Mouse (Mus musculus): ENCODE measurements around the gene Rxra.

Rxra gene

DNA sequence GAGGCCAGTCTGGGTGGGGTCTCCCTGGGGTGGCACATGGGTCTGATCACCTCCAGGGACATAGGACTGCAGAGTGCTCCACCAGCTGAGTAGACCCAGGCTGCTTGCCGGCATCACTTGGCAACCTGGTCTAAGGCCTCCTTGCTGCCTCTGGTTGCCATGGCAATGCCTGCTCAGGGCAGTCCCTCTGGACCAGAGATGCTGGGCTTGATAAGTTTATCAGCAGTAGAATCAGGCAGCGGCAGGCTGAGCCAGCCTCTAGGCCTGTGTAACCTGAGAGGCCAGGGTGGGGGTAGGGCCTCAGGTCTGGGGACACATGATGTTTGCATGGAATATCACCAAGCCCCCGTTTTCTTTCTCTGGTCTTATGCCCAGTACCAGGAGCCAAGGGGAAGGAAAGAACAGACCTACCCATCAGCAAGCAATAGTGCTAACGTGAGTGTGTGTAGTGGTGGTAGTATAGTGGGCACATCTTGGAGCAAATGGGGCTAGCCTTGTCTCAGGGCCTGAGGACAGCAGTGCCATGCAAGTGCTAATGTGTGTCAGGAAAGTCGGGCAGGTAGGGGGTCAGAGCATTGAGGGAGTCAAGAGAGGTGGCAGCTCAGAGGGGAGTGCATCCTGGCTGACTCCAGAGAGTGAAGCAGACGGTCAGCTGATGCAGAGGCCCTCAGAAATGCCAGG lies 88.2 kb downstream of the Rxra start:
- no peak for DNase-seq (ENCODE audit: low read depth)

DNA sequence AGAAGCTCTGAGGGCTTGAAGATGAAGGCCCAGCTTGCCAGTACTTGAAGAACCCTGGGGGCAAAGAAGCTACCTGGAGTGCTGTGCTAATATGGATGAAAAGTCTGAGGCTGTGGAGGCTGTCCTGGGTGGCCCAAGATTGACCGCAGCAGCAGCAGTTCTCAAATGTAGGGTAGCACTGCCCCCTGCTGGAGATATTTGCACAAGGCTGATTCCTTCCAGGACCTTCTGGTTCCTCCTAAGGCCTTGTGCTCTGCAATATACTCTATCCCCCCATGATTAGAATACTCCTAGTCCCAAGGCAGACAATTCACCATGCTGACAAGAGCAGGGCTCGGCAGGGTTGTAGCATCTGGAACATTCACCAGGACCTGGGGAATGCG lies 88.7 kb downstream of the Rxra start:
- peak; percentile 83 for DNase-seq (ENCODE audit: low read depth)

GRCm38 (mm10) chr2:27767773-27768172 lies 91.5 kb downstream of the Rxra start:
- no peak for DNase-seq (ENCODE audit: low read depth)

- DNase-seq (ENCODE audit: low read depth): no peak
Observed at GRCm38 (mm10) chr2:27769701-27770100, 93.5 kb downstream of the Rxra start.

DNA sequence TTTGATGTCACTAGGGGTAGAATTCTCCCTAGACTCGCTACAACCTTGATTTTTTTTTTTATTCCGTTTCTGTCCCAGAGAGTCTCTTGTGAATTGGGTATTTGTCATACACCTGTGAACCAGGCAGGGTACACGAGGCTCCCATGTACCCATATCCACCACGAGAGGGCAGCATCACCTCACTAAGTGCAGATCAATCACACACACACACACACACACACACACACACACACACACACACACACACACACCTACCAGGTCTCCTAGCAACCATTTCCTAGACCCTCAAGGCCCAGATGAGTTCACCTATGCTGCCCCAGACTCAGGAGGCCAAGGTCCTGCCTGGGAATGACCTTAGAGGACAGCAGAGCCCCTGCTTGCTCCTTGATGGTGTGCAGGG lies 94.0 kb downstream of the Rxra start:
- DNase-seq (ENCODE audit: low read depth): peak; percentile 67

DNA sequence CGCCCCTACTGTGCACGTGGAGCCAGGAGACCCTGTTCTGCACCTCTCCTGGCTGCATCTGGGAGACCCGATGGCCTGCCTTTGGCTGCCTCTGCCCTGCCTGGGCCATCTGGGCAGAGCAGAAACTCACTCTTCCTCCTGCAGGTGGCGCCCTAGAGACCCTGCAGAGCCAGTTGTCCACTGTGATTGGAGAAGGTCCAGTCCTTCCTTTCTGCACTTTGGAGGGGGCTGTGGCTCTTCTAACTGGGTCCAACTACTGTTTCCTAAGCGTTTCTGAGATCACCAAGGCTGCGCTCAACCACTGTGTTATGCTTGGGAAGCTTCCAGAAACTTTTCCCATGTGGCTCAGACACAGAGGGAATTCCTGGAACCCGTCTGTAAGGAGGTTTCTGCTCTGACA lies 95.7 kb downstream of the Rxra start:
- DNase-seq (ENCODE audit: low read depth): peak; percentile 43

DNA sequence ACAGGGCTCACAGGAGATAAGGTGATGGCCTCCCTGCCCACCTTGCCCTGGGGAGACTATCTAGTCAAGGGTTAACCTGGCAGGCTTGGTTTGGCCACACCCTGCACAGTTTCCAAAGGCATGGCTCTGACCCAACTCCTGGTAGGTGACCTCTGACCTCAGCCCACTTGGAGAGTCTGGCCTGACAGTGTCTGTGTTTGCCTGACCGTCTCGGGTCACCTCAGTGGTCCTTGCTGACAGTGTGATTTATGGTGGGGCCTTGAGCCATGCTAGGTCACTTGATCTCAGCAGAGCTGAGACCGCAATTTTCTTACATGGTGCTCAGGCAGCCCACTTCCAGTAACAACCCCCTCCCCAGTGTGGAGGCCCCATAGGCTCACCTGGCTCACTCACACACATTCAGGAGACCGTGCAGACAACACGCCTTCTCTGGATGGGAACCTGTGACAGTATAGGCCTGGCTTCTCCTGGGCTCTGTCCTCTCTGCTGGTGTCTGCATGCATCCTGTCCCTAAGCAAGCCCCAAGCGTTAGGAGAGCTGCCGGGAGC lies 96.7 kb downstream of the Rxra start:
- DNase-seq (ENCODE audit: low read depth): no peak

DNA sequence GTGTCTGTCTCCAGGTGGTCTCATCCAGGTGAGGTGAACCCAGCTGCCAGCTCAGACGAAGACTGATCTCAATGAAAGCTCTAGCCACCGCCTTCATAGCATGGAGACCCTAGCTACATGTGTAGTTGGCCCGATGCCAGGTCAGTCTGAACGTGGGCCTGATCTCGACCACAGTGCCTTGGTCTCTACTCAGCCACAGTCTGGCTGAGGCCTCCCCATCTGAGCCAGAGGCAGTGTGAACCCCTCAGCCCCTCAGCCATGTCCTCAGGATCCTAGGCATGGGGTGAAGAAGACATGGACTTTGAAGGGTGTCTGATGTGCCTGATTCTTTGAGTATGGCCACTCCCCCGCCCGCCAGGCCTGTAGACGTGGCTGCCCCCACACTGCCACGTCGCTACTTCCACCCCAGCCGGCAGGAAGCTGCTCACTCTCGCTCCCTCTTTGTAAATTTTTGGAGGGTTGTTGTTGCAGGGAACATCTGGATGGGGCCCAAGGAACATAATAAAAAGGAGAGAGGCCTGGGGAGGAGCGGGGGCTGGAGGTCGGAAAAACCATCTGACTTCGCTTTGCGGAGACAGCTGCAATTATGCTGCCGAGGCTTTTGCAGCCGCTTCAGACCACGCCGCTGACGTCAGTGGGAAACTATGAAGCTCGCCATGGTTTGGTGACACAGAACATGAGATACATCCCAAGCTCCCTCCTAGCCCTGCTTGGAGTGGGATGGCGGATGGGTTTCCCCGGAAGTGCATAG lies 97.9 kb downstream of the Rxra start:
- DNase-seq (ENCODE audit: low read depth): no peak

- DNase-seq (ENCODE audit: low read depth): no peak
Observed at GRCm38 (mm10) chr2:27775006-27775405, 98.8 kb downstream of the Rxra start.

GRCm38 (mm10) chr2:27775625-27776024 lies 99.4 kb downstream of the Rxra start:
- no peak for DNase-seq (ENCODE audit: low read depth)

DNA sequence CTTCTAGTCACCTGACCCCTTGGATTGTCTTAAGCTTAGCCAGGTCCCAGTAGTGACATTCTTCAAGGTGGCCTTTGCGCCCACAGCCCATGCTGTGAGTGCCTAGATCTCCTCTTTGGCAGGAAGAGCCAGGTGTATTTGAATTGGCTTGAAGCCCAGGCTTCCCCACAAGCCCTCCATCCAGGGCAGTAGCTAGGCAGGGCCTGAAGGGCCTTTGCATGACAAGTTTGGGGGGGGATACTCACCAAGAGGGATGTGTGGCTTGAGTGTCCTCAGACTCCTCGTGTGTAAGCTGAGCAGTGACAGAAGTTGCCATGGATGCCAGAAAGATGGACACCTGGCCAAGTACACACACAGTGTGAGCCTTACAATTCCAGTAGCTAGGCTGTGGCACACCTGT lies 101.5 kb downstream of the Rxra start:
- no peak for DNase-seq (ENCODE audit: low read depth)

- no peak for DNase-seq (ENCODE audit: low read depth)
Observed at GRCm38 (mm10) chr2:27778289-27778688, 102.0 kb downstream of the Rxra start.

DNA sequence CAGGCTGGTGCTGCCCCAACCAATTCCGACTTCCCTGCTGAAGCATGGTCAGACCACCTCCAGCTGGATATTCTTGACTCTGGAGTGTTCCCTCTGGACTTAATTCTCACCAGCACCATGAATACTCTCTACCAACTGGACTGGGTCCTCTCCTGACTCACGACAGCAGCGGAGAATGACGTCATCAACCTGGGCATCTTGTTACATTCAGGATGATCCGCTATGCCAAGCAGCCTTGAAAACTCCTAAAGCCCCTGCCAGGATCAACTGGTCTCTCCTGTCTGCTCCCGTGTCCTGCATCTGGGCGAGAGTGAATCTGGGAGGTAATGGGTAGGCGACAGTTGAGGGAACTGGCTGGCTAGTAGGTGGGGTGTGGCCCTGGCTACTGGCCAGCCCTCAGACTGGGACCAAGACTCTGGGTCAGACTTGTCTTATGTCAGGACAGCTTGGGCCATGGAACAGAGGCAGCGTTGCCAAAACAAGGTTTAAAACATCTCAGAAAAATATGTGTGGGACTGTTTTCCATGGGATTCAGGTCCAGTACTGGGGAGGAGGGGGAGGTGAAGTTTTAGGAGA lies 103.1 kb downstream of the Rxra start:
- DNase-seq (ENCODE audit: low read depth): no peak

DNA sequence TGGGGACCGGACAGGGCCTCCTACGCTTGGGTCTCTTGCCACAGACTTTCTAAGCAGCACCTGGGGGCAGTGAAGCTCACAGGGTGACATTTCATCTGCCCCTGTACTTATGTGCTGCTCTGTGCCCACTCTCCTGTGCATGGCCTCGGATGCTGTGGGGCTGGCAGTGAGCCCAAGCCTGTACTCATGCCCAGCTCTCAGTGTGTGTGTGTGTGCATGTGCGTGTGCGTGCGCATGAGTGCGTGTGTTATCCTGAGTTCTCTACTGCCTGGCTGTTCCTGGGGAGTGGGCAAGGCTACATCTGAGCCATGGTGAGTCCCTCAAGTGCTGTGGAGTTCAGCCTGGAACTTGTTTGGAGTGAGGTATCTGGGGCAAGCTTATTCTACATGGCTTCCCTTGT lies 103.9 kb downstream of the Rxra start:
- DNase-seq (ENCODE audit: low read depth): no peak

- no peak for DNase-seq (ENCODE audit: low read depth)
Observed at GRCm38 (mm10) chr2:27785363-27785762, 109.1 kb downstream of the Rxra start.

- no peak for DNase-seq (ENCODE audit: low read depth)
Observed at GRCm38 (mm10) chr2:27785973-27786417, 109.8 kb downstream of the Rxra start.

- DNase-seq (ENCODE audit: low read depth): no peak
Observed at GRCm38 (mm10) chr2:27791571-27791970, 115.3 kb downstream of the Rxra start.

- DNase-seq (ENCODE audit: low read depth): no peak
Observed at GRCm38 (mm10) chr2:27799018-27799417, 122.8 kb downstream of the Rxra start.

DNA sequence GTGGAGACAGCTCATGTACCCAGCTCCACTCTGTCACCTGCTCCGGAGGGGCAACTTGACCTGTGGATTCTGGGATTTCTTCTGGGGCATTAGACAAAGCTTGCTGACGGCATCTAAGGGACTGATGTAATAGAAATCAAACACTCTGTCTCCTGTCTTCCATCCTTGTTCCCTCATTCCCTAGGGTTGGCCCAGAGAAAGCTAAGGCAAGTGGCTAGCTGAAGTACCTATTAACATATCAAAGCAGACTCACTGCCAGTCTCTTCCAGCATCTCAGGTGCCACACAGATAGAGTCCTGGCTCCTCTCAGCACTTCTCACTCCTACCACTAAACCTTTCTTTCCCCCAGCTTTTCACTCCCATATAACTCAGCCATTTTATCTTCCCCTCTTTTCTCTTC lies 124.8 kb downstream of the Rxra start:
- DNase-seq (ENCODE audit: low read depth): no peak

DNA sequence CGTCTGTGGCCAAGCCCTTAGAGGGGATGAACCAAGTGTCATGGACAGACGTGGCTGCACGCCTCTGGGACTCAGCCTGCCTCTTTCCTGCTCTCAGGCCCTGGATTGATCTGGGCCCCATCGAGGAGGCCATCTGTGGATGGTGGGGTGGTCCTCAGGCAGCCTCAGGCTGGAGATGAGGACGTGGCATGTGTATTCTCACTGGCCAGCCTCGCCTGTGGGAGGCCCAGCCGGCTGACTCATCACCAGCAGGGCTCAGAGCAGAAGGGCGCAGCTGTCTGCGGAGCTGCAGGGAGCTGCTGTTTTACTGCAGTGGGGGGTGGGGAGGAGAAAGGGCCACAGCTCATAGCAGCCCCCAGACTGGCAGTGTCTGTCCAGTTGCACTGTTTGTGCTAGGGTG lies 126.3 kb downstream of the Rxra start:
- no peak for DNase-seq (ENCODE audit: low read depth)

GRCm38 (mm10) chr2:27806691-27807090 lies 130.5 kb downstream of the Rxra start:
- no peak for DNase-seq (ENCODE audit: low read depth)

GRCm38 (mm10) chr2:27807684-27808083 lies 131.4 kb downstream of the Rxra start:
- no peak for DNase-seq (ENCODE audit: low read depth)

DNA sequence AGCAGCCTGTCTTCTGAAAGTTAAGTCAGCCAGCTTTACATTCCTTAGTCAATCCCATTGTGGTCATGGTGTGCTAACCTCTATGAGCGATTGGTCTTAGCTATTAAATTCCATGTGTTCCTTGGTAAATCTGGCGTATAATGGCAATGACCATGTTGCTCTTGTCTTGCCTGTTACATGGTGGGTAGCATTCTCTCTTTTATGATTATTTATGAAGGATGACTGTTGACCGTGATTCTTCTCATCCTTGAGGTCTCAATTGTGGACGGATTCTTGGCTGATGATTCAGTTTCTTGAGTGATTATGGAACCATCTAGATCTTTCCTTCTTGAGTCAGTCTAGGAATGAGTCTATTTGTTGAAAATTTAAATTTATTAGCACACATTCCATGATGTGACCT lies 133.7 kb downstream of the Rxra start:
- DNase-seq (ENCODE audit: low read depth): no peak
